Mouse (Mus musculus) C2C12 (cell line): Measurements from ENCODE around the gene Plekhb2.

Experiments
- CEBPB ChIP-seq: IDR thresholded peaks from one replicate; pipeline ENCODE4 v1.6.1; 2011; ENCODE audit warnings: low read depth, mild to moderate bottlenecking, control low read depth, moderate library complexity
- CTCF ChIP-seq: IDR thresholded peaks from one replicate; pipeline ENCODE4 v1.5.1; 2011; ENCODE audit not compliant: control insufficient read depth, insufficient read depth, insufficient read length
- FOSL1 ChIP-seq: IDR thresholded peaks from one replicate; pipeline ENCODE4 v1.8.0; 2011; ENCODE audit warnings: mild to moderate bottlenecking, low read length; ENCODE audit not compliant: poor library complexity, insufficient read depth, severe bottlenecking
- MAX ChIP-seq: IDR thresholded peaks from one replicate; pipeline ENCODE4 v1.6.1; 2011; ENCODE audit warnings: mild to moderate bottlenecking, control low read depth
- MYOG ChIP-seq: IDR thresholded peaks from one replicate; pipeline ENCODE4 v1.6.1; 2011; ENCODE audit not compliant: control insufficient read depth, insufficient read length; ENCODE audit errors: extremely low read depth
- USF1 ChIP-seq: IDR thresholded peaks from one replicate; pipeline ENCODE4 v1.6.1; 2011; ENCODE audit warnings: low read depth, mild to moderate bottlenecking, control low read depth, moderate library complexity

DNA sequence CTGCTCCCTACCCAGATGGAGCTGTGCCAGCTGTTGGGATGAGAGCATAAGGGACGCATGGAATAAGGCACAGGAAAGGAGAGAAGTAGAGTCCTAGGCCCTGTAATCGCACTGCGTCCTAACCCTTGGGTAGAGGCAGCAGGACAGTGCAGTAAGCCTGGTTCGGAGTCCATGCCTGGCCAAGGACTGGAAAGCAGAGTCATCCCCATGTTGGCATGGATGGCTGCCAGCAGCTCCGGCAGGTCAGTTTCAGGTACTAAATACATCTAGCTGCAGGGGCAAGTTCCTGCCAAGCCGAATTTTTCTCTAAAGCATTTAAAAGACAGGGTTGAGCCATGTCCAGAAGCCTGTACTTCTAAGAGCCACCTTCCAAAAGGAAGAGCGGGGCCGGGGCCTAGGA is 41.3 kb upstream of the Plekhb2 start:
- TF ChIP-seq CTCF (no peak), MAX (no peak), MYOG (no peak), USF1 (no peak), CEBPB (no peak), FOSL1 (no peak)
